Mouse (Mus musculus): ENCODE data around the gene Zkscan1. TPM values are rescaled to one million over a fixed set of nuclear protein-coding genes. Genes with fewer than 3 reads are reported as not detected.
A peak's percentile ranks its signal among the peaks of the same experiment; 100 is the strongest.

The Zkscan1 gene
- total RNA-seq, 2 experiments from 2014 or later = 19.9 to 30.1 TPM

DNA sequence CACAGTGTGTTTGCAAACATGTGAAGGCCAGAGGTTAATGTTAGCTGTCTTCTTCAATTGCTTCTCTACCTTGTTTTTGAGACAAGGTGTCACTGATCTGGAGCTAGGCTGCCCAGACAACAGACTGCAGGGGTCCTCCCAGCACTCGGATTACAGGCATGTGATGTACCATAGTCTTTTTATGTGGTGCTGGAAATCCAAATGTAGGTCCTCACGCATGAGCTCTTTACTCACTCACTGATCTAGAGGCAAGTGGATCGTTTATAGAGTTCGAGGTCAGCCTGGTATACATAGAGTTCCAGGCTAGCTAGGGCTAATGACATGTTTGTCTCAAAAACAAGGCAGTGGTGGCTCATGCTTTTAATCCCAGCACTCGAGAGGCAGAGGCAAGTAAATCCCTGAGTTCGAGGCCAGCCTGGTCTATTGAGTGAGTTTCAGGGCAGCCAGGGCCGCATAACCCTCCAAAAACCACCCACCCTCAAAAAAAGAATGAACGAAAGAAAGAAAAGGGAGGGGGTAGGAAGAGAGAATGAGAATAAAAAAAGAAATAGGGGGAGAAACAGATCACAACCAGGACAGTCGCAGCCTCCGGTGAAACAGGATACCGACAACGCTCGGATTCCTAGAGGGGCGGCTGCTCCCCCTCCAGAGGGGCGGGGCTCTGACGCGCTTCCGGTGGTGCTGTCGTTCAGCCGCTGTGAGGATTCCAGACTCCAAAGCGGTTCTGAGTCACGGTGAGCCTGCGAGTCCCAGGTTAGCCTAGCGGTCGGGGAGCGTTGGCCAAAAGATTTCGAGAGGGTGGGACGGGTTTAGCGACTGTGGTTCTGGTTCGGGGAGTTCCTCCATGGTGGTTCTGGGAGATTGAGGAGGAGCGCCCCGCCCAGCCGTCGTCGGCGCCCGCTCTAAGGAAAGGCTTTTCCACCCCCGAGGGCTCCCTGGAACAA lies 31.6 kb downstream of the Zkscan1 start, which contains the start of gene Zscan21:
Gene Zscan21 (plus strand): TSS at position 649 of the 944 bp plus-strand sequence.
- ATAC-seq (replicated peaks; ENCODE audit: poor library complexity) = peak; percentile 99

DNA sequence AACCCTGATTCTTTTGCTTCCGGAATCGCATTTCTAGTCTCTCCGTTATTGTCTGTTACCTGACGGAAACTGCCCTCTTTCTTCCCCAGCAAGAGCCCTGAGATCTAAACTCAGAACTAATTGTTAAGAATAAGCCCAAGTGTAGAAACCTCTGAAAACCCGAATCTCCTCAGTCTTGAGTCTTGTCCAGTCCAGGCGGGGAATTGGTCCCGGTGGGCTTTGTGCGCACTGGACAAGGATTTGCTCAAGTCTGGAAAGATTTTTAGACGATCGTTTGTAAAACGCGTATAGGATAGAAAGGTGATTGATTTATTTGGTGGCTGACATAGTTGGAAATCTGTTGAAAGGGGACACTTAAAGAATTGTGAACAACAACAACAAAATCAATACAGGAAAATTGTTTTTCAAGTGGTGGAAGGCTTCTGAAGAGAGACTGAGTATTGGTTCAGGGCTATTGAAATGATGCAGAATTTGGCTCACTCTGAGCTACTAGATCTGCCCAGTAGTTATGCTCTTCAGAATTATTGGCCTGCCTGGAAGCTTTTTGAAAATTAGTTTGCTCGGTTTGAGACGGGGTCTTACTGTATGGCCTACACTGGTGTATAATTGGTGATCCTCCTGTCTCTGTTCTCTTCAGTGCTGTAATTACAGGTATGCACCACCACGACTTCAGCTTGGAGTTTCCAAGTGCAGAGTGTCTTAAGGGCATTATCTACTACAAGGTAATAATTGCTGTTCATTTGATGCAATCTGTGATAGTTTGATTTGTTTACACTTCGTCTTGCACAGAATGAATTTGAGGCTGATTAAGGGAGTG lies 32.5 kb downstream of the Zkscan1 start:
- ATAC-seq (replicated peaks; ENCODE audit: poor library complexity) = peak; percentile 2; the same call in 1 of the 2 replicates

DNA sequence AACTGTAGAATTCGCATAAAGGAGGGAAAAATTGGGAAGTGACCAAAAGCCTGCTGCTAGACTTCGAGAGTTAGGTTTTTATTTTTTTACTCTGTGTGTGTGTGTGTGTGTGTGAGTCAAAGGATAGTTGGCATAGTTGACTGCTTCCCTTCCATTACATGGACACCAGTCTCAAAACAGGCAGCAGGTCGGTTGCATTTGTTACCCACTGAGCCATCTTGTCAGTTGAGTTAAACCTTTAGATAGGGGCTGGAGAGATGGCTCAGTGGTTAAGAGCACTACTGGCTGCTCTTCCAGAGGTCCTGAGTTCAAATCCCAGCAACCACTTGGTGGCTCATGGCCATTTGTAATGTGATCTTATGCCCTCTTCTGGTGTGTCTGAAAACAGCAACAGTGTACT lies 33.2 kb downstream of the Zkscan1 start:
- ATAC-seq (replicated peaks; ENCODE audit: poor library complexity) = no peak

DNA sequence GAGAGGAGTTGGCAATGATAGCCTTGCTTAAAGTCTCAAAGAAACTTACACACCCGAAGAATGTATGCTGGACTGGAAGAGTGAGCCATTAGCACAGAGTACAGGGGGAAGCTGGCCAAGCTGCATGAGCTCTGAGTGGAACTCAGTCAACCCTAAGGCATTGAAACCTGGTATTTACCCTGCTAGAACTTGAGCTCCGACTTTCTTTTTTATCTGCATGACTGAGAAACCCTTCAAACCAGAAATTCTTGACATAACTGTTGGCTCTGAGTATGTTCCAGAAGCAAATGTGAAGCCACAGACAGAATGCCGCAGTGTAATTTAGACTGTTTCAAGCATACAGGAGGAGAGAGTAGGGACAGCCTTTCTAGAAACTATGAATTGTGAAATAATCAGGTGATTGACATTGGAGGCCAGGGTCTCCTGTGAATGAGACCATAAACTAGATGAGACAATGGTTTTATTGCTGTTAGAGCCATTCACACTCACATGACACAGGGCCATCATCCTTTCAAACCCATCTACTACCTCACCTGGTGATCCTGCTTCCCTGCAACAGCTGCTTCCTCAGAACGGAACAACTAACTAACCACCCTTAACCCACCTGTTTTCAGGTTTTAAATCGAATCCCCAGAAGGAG lies 47.7 kb downstream of the Zkscan1 start:
- no peak for ATAC-seq (replicated peaks; ENCODE audit: poor library complexity)

DNA sequence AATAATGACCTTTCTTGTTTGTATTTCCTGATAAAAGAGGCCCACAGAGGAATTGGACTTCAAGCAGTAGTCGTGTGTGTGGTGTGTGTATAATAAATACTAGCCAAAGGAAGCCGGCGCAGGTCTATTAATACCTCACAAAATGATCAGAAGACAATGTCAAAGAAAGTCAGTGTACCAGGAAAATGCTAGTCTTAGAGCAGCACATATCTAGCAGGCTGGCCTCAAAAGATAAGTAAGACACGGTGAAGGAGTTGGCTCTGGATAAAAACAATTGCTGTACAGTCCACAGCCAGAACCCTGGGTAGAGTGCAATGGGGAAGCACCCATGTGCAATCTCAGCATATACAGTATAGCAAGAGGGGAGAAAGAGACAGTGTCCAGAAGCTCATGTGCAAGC lies 52.4 kb downstream of the Zkscan1 start:
- peak; percentile 76 for ATAC-seq (replicated peaks; ENCODE audit: poor library complexity)

DNA sequence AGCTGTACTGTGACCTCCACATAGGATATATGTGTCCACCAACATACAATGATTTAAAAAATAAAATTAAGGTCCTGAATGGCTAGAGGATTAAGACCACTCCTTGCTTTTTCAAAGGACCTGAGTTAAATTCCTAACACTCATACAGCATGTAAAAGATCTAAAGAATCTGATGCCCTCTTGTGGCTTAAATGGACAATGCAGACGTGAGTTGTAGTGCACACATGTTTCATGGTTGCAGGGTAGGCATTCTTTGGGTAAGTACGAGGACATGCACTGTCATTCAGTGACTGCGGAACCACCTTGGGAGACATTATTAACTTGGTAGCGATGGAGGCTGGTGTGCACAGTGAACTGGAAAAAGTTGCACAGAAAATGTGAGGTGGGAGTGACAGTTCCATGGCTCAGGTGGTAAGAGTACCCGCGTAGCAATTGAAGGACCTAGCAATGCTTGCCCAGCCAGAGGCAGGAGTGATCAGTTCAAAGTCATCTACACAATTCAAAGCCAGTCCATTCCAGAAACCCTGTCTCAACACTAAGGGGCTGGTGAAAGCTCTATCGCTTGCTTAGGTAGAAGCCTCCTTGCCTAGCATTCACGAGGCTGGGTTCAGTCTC lies 53.2 kb downstream of the Zkscan1 start:
- ATAC-seq (replicated peaks; ENCODE audit: poor library complexity) = peak; percentile 89

DNA sequence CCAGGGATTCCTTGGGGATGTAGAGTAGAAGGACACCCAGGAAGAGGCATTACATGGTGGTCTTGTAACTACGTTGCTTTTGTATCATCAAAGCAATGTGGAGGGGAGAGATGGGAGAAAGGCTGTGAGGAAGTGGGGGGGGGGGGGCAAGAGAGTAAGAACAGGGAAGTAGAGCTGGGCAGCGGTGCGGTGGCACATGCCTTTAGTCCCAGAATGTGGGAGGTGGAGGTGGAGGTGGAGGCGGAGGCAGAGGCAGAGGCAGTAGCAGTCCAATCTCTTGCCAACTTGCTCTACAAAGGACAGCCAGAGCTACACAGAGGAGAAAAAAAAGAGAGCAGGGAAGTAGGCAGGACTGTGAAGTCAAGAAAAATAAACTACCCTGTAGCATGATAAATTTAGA lies 53.7 kb downstream of the Zkscan1 start:
- peak; percentile 47 for ATAC-seq (replicated peaks; ENCODE audit: poor library complexity)

DNA sequence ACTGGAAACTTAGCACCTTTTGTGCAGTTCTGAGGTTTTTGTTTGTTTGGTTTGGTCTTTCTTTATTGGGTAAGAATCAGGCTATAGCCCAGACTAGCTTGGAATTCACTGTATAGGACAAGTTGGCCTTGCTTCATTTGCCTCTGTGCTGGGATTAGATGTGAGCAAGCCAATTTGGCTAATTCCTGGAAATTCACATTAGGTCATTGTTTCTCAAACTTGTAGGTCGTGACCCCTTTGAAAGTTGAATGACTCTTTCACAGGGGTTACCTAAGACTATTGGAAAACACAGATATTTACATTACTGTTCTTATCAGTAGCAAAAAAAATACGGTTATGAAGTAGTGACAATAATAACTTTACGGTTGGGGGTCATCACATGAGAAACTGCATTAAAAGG lies 69.5 kb downstream of the Zkscan1 start:
- ATAC-seq (replicated peaks; ENCODE audit: poor library complexity) = no peak

DNA sequence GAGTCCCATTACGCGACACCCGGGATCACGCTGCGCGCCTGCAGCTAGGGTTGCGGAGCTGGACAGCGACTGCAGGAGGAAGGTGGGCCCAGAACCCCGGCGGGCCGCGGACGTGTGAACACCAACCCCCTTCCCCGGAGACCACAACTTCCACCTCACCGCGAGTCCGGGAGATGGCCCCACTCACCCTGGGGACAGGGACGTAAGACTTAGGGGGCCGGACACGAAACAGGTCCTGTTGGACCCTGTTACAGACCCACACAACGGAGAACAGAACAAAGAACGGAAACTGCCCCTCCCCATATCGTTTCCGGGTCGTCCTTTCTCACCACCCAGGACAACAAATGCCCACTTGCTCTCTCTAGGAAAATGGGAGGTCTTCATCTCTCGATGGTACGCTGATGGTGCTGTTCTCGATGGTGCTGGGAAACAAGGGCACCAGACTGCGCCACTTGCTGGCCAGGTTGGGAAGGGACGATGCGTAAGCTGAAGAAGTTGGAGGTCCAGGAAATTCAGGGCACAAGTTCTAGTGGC lies 70.6 kb downstream of the Zkscan1 start, which contains the start of gene Zfp113:
Gene Zfp113 (minus strand): TSS at position 302 of the 534 bp plus-strand sequence.
- peak; percentile 97 for ATAC-seq (replicated peaks; ENCODE audit: poor library complexity)

Other genes starting within 250 kb of the Zkscan1 start
- 6.8 and 10.5 TPM in 2 replicates for gene Pilra, start 248.8 kb upstream of the Zkscan1 start, total RNA-seq (2015)
- gene Pilra, start 248.8 kb upstream of the Zkscan1 start, total RNA-seq (2017) = 6.7 and 6.9 TPM in 2 replicates
- 15.7 and 16.8 TPM in 2 replicates for gene Pilrb1, start 227.0 kb upstream of the Zkscan1 start, total RNA-seq (2015)
- 11.6 and 19.9 TPM in 2 replicates for gene Pilrb1, start 227.0 kb upstream of the Zkscan1 start, total RNA-seq (2017)
- gene Pilrb2, start 213.3 kb upstream of the Zkscan1 start, total RNA-seq (2015) = 20.2 and 43.2 TPM in 2 replicates
- gene Pilrb2, start 213.3 kb upstream of the Zkscan1 start, total RNA-seq (2017) = 9.6 and 14.9 TPM in 2 replicates
- gene Cyp3a13, start 163.5 kb upstream of the Zkscan1 start, total RNA-seq (2015) = not detected in 2 replicates
- not detected in 2 replicates for gene Cyp3a13, start 163.5 kb upstream of the Zkscan1 start, total RNA-seq (2017)
- gene Gjc3, start 122.0 kb upstream of the Zkscan1 start, total RNA-seq (2015) = not detected in 2 replicates
- not detected in 2 replicates for gene Gjc3, start 122.0 kb upstream of the Zkscan1 start, total RNA-seq (2017)
- gene Azgp1, start 103.6 kb upstream of the Zkscan1 start, total RNA-seq (2015) = not detected in 2 replicates
- not detected in 2 replicates for gene Azgp1, start 103.6 kb upstream of the Zkscan1 start, total RNA-seq (2017)
- not detected in 2 replicates for gene Smok3a, start 63.8 kb upstream of the Zkscan1 start, total RNA-seq (2015)
- not detected in 2 replicates for gene Smok3a, start 63.8 kb upstream of the Zkscan1 start, total RNA-seq (2017)
- gene Smok3b, start 63.7 kb upstream of the Zkscan1 start, total RNA-seq (2015) = not detected in 2 replicates
- gene Smok3b, start 63.7 kb upstream of the Zkscan1 start, total RNA-seq (2017) = not detected in 2 replicates
- gene Smok3c, start 31.9 kb upstream of the Zkscan1 start, total RNA-seq (2015) = not detected in 2 replicates
- not detected in 2 replicates for gene Smok3c, start 31.9 kb upstream of the Zkscan1 start, total RNA-seq (2017)
- gene Zscan21, start 31.8 kb downstream of the Zkscan1 start, total RNA-seq (2015) = 13.9 and 14.0 TPM in 2 replicates
- gene Zscan21, start 31.8 kb downstream of the Zkscan1 start, total RNA-seq (2017) = 11.8 and 12.5 TPM in 2 replicates
- gene Zfp113, start 70.7 kb downstream of the Zkscan1 start, total RNA-seq (2015) = 6.5 and 7.5 TPM in 2 replicates
- gene Zfp113, start 70.7 kb downstream of the Zkscan1 start, total RNA-seq (2017) = 7.8 and 8.0 TPM in 2 replicates
- gene Cops6, start 76.0 kb downstream of the Zkscan1 start, total RNA-seq (2015) = 161 and 164 TPM in 2 replicates
- 54.4 and 55.6 TPM in 2 replicates for gene Cops6, start 76.0 kb downstream of the Zkscan1 start, total RNA-seq (2017)
- 14.3 and 15.9 TPM in 2 replicates for gene Ap4m1, start 86.9 kb downstream of the Zkscan1 start, total RNA-seq (2015)
- gene Ap4m1, start 86.9 kb downstream of the Zkscan1 start, total RNA-seq (2017) = 34.1 and 36.9 TPM in 2 replicates
- gene Mcm7, start 87.3 kb downstream of the Zkscan1 start, total RNA-seq (2015) = 239 and 250 TPM in 2 replicates
- gene Mcm7, start 87.3 kb downstream of the Zkscan1 start, total RNA-seq (2017) = 395 and 444 TPM in 2 replicates
- gene Taf6, start 102.4 kb downstream of the Zkscan1 start, total RNA-seq (2015) = 23.2 and 29.5 TPM in 2 replicates
- gene Taf6, start 102.4 kb downstream of the Zkscan1 start, total RNA-seq (2017) = 34.0 and 43.8 TPM in 2 replicates
- gene Cnpy4, start 102.4 kb downstream of the Zkscan1 start, total RNA-seq (2015) = 28.7 and 30.1 TPM in 2 replicates
- gene Cnpy4, start 102.4 kb downstream of the Zkscan1 start, total RNA-seq (2017) = 45.8 and 59.3 TPM in 2 replicates
- gene Mblac1, start 109.2 kb downstream of the Zkscan1 start, total RNA-seq (2015) = 6.9 and 7.1 TPM in 2 replicates
- 9.4 and 10.0 TPM in 2 replicates for gene Mblac1, start 109.2 kb downstream of the Zkscan1 start, total RNA-seq (2017)
- 0.94 and 2.0 TPM in 2 replicates for gene Nxpe5, start 140.8 kb downstream of the Zkscan1 start, total RNA-seq (2015)
- 1.9 and 2.2 TPM in 2 replicates for gene Nxpe5, start 140.8 kb downstream of the Zkscan1 start, total RNA-seq (2017)
- 123 and 127 TPM in 2 replicates for gene Lamtor4, start 170.4 kb downstream of the Zkscan1 start, total RNA-seq (2015)
- 69.9 and 101 TPM in 2 replicates for gene Lamtor4, start 170.4 kb downstream of the Zkscan1 start, total RNA-seq (2017)
- 35.7 and 44.1 TPM in 2 replicates for gene BC037034, start 178.9 kb downstream of the Zkscan1 start, total RNA-seq (2015)
- 44.1 and 46.7 TPM in 2 replicates for gene BC037034, start 178.9 kb downstream of the Zkscan1 start, total RNA-seq (2017)
- not detected in 2 replicates for gene Gal3st4, start 187.8 kb downstream of the Zkscan1 start, total RNA-seq (2015)
- 0.12 and 0.30 TPM in 2 replicates for gene Gal3st4, start 187.8 kb downstream of the Zkscan1 start, total RNA-seq (2017)
- not detected in 2 replicates for gene Gm43720, start 194.9 kb downstream of the Zkscan1 start, total RNA-seq (2015)
- gene Gm43720, start 194.9 kb downstream of the Zkscan1 start, total RNA-seq (2017) = not detected in 2 replicates
- 1.2 and 2.0 TPM in 2 replicates for gene Gpc2, start 194.9 kb downstream of the Zkscan1 start, total RNA-seq (2015)
- 3.2 and 3.9 TPM in 2 replicates for gene Gpc2, start 194.9 kb downstream of the Zkscan1 start, total RNA-seq (2017)
- gene Stag3, start 195.2 kb downstream of the Zkscan1 start, total RNA-seq (2015) = 15.7 and 20.2 TPM in 2 replicates
- 9.3 and 22.2 TPM in 2 replicates for gene Stag3, start 195.2 kb downstream of the Zkscan1 start, total RNA-seq (2017)

Data from megakaryocyte progenitor cell, adult 5-6 weeks (primary cell).